Mouse (Mus musculus): Measurements from ENCODE around the gene Prrc2b. TPM values are rescaled to one million over a fixed set of nuclear protein-coding genes. Genes with fewer than 3 reads are reported as not detected.

Prrc2b gene
- polyA plus RNA-seq, 1 experiment: 20.7 TPM

DNA sequence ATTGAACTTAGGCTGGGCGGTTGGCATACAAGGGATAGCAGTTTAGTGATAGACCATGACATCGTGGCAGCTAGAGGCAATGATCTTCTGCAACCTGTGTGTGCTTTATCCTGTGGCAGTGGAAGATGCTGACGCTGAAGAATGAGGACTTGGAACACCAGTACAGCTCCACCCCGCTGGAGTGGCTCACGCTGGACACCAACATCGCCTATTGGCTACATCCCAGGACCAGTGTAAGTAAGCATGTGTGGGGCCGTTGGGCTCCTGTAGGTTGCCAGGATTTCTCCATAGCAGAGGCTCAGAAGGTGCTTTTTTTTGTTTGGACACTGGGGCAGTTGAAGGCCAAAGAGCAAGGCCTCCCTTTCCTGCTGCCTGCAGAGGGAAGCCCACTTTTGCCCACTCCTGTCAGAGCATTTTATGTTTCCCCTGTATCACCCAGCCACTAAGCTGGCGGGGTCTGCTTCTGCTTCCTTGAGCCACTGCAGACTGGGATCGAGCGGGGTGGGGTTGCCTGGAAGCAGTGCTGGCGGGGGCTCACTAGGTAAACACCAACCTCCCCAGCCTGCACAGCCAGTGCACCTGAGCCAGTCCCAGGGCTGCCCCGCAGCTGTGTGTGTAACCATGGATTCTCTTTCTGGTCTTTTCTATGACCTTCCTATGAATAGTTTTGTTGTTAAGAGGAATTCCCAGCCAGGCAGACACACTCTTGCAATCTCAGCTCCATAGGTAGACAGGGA, 101.1 kb downstream of the Prrc2b start:
- Histone ChIP-seq H3K4me1 (peaks cover 23% of the 10 kb centered on the region), H3K27me3 (replicated peaks) (no peaks in the 10 kb centered on the region), H3K36me3 (replicated peaks; ENCODE audit: low read length) (peaks cover 90% of the 10 kb centered on the region), H3K9me3 (0 out of 2 replicates have a peak, but pooled peaks cover 3% of the 10 kb centered on the region), H3K4me3 (replicated peaks) (no peak overlapping the region)
- TF ChIP-seq GATA1 (IDR thresholded peaks at IDR 0.05; ENCODE audit: borderline replicate concordance, low read length) (no peak), FLI1 (IDR thresholded peaks at IDR 0.05; ENCODE audit: low read length) (no peak)

DNA sequence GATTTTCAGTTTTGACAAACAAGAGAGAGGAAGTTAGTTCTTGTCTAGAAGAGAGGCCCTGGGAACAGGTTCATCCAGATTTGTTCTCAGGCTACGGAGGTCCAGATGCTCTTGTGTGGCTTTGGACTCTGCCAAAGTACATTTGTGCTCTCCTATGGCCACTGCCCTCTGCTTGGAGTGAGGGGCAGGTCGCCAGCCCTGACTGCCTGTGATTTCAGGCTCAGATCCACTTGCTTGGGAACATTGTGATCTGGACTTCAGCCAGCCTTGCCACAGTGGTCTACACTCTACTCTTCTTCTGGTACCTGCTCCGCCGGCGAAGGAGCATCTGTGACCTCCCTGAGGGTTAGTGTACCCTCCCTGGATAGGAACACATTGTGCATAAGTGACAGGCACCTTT, 101.8 kb downstream of the Prrc2b start:
- H3K27me3 ChIP-seq (replicated peaks): no peaks in the 10 kb centered on the region
- H3K4me1 ChIP-seq: peaks cover 17% of the 10 kb centered on the region; the same call in 1 of the 2 replicates
- no peak overlapping the region for H3K4me3 ChIP-seq (replicated peaks)
- no peak for TF ChIP-seq FLI1 (IDR thresholded peaks at IDR 0.05; ENCODE audit: low read length)
- H3K36me3 ChIP-seq (replicated peaks; ENCODE audit: low read length): peaks cover 90% of the 10 kb centered on the region
- 0 out of 2 replicates have a peak, but pooled peaks cover 3% of the 10 kb centered on the region for H3K9me3 ChIP-seq

DNA sequence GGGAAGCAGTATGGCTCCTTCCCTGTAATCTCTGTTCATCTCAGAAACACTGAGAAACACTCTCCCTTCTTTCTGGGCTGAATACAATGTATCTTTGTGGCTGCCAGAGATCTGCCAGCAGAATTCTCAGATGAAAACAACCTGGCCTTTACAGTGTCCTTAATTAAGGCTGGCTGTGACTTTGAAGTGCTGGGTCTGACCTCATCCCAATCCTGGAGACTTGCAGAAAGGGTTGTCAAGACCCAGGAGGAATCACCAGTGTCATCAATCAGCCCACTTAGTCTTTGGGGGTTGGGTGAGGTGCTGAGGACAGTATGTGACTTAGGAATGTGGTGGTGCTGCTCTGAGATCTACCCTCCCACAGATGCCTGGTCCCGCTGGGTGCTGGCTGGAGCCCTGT, 102.5 kb downstream of the Prrc2b start:
- 0 out of 2 replicates have a peak, but pooled peaks cover 3% of the 10 kb centered on the region for H3K9me3 ChIP-seq
- H3K36me3 ChIP-seq (replicated peaks; ENCODE audit: low read length): peaks cover 90% of the 10 kb centered on the region
- TF ChIP-seq GATA1 (IDR thresholded peaks at IDR 0.05; ENCODE audit: borderline replicate concordance, low read length) (no peak), FLI1 (IDR thresholded peaks at IDR 0.05; ENCODE audit: low read length) (no peak)
- peaks cover 20% of the 10 kb centered on the region for H3K4me1 ChIP-seq
- no peak overlapping the region for H3K4me3 ChIP-seq (replicated peaks)
- no peaks in the 10 kb centered on the region for H3K27me3 ChIP-seq (replicated peaks)

DNA sequence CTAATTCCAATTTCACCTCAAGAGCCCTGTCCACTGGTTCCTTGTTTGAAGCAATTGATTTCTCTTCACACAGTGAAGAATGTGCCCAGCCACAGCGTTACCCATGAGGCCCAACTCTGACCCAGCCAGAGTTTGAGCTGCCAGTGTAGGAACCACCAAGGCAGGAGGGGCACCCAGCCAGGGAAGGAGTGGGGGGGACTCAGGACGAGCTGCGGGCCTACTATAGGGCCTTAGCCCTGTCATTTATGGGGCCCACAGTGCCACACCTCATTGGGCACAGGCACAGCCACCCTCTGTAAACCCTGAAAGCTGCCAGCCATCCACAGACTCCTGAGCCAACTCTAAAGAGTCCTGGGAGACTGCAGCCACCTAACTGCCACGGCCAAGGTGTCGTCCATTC, 103.7 kb downstream of the Prrc2b start:
- Histone ChIP-seq H3K4me3 (replicated peaks) (no peak overlapping the region), H3K4me1 (peaks cover 32% of the 10 kb centered on the region), H3K27me3 (replicated peaks) (no peaks in the 10 kb centered on the region), H3K9me3 (no peaks in the 10 kb centered on the region), H3K36me3 (replicated peaks; ENCODE audit: low read length) (peaks cover 85% of the 10 kb centered on the region)
- TF ChIP-seq GATA1 (IDR thresholded peaks at IDR 0.05; ENCODE audit: borderline replicate concordance, low read length) (no peak), FLI1 (IDR thresholded peaks at IDR 0.05; ENCODE audit: low read length) (no peak)

DNA sequence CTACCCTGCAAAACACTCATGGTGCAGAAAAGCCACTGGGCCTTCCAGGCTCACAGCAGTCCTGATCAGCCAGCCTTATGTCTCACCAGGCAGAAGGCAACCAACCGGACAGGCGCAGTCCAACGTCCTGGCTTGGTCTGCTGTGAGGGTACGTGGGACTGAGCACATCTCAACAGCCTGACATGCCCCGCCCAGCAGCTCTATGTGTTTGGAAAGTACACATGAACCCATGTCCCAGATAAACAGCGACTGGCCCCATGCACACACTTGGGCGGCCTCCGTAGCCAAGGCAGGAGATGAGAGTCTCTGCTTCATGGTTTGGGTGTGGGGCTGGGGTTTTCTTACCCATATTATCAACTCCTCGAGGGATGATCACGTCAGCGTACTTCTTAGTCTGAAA, 105.4 kb downstream of the Prrc2b start:
- Histone ChIP-seq H3K9me3 (no peaks in the 10 kb centered on the region), H3K27me3 (replicated peaks) (no peaks in the 10 kb centered on the region), H3K4me1 (peaks cover 37% of the 10 kb centered on the region), H3K36me3 (replicated peaks; ENCODE audit: low read length) (peaks cover 68% of the 10 kb centered on the region), H3K4me3 (replicated peaks) (no peak overlapping the region)
- TF ChIP-seq FLI1 (IDR thresholded peaks at IDR 0.05; ENCODE audit: low read length) (no peak), GATA1 (IDR thresholded peaks at IDR 0.05; ENCODE audit: borderline replicate concordance, low read length) (no peak)

DNA sequence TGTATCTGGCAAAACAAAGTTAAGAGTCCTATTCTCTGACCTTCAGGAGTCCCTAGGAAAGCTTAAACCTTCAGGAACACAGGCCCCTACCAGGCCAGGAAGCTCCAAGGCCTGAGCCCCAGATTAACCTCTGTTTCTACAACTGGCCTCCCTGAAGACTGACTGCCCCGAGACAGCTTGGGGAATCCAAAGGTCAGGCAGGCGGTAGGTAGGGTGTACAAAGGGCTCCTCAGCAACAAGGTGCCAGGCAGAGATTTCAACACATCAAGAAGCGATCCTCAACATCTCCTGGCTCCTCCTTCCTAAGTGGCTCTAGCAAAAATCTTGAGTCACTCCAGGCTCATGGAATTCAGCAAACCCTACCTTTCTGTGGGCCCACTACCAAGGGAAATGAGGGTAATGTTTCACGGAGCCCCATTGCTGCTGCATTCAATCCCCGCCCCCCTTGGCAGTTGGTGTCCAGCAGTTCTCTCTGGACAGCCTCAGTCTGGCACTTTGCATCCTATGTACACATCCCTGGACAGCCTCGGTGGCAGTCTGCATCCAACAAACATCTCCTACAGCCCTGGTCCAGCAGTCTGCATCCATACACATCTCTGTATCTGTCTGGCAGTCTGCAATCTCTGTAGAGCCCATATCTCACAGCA, 108.1 kb downstream of the Prrc2b start:
- no peak for TF ChIP-seq FLI1 (IDR thresholded peaks at IDR 0.05; ENCODE audit: low read length)
- TF ChIP-seq GATA1 (IDR thresholded peaks at IDR 0.05; ENCODE audit: borderline replicate concordance, low read length): no peak
- H3K4me1 ChIP-seq: peaks cover 33% of the 10 kb centered on the region
- H3K9me3 ChIP-seq: no peaks in the 10 kb centered on the region
- peak overlapping the region; percentile 97 for H3K4me3 ChIP-seq (replicated peaks)
- H3K27me3 ChIP-seq (replicated peaks): no peaks in the 10 kb centered on the region
- peaks cover 41% of the 10 kb centered on the region for H3K36me3 ChIP-seq (replicated peaks; ENCODE audit: low read length)

DNA sequence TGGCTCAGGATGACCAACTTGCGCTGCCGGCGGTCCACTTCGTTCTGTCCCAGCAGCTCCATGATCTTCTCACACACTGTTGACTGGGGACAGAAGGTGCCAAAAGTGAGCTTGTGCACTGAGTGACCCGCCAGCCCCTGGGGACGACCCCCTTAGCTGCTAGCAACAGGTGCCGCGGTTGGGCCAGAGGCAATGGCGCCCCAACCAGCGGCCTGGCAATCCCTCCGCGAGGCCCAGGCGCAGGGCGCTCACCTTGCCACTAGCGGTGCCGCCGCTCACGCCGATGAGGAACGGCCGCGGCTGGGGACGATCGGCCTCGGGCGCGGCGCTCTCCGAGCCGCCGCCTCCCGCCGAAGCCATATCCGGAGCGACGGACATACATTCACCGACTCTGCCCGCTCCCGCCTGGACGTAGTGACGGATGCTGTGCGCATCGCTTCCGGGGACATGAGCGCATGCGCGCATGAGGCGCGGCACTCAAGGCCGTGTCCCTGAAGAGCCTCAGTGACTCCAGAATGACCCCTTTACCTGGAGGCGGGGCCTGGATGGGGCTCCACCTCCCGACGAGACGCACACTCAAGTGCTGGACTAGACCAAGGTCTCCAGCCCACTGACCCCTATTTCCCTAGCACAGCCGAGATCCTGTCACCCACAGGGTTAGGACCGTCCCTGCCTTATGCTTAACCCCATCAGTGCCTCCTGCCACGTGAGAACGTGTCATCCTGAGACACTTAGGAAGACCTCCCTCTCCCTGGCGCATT, 109.0 kb downstream of the Prrc2b start, which contains the start of gene Uck1:
Gene Uck1 (minus strand): TSS at position 503 of the 761 bp plus-strand sequence.
- H3K27me3 ChIP-seq (replicated peaks): no peaks in the 10 kb centered on the region

DNA sequence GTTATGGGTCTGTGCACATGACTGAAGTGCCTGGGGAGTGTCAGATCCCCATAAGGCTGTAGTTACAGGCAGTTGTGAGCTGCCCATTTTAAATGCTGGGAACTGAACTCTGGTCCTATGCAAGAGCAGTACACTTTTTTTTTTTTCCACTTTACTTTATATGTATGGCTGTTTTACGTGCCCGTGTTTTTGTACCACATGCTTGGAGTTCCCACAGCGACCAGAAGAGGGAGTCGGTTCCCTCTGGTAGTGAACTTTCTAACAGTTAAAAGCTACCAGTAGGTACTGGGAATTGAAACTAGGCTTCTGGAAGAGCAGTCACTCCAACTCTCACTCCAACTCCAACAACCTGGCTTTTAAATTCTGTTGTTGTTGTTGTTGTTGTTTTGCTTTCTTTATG, 109.8 kb downstream of the Prrc2b start:
- no peak overlapping the region for H3K4me3 ChIP-seq (replicated peaks)
- peaks cover 32% of the 10 kb centered on the region for H3K36me3 ChIP-seq (replicated peaks; ENCODE audit: low read length)
- TF ChIP-seq GATA1 (IDR thresholded peaks at IDR 0.05; ENCODE audit: borderline replicate concordance, low read length): no peak
- no peak for TF ChIP-seq FLI1 (IDR thresholded peaks at IDR 0.05; ENCODE audit: low read length)
- peaks cover 3% of the 10 kb centered on the region for H3K27me3 ChIP-seq (replicated peaks)
- peaks cover 32% of the 10 kb centered on the region for H3K4me1 ChIP-seq
- no peaks in the 10 kb centered on the region for H3K9me3 ChIP-seq

More for the DNA sequence above, 109.0 kb downstream of the Prrc2b start, which contains the start of gene Uck1:
- Histone ChIP-seq H3K4me3 (replicated peaks) (peak within 1 kb of the TSS; percentile 97), H3K36me3 (replicated peaks; ENCODE audit: low read length) (peaks cover 33% of the 10 kb centered on the region), H3K9me3 (no peaks in the 10 kb centered on the region), H3K4me1 (peaks cover 33% of the 10 kb centered on the region)
- TF ChIP-seq GATA1 (IDR thresholded peaks at IDR 0.05; ENCODE audit: borderline replicate concordance, low read length) (no peak), FLI1 (IDR thresholded peaks at IDR 0.05; ENCODE audit: low read length) (no peak)

DNA sequence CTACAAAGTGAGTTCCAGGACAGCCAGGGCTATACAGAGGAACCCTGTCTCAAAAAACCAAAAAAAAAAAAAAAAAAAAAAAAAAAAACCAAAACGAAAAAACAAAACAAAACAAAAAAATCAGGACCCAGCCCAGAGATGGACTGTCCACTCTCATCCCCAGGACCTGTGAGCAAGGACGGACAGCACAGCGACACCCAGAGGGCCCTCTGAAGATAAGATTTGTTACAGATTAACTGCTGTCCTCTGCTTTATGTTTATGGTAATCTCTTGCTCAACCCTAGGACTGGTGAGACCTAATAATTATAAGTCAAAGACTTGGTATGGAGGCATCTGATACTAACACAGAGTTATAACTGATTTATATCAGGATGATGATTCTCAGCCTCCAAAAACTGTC, 124.9 kb downstream of the Prrc2b start:
- H3K9me3 ChIP-seq: no peaks in the 10 kb centered on the region
- H3K4me3 ChIP-seq (replicated peaks): no peak overlapping the region
- peaks cover 31% of the 10 kb centered on the region for H3K4me1 ChIP-seq
- no peak for TF ChIP-seq GATA1 (IDR thresholded peaks at IDR 0.05; ENCODE audit: borderline replicate concordance, low read length)
- TF ChIP-seq FLI1 (IDR thresholded peaks at IDR 0.05; ENCODE audit: low read length): no peak
- H3K36me3 ChIP-seq (replicated peaks; ENCODE audit: low read length): peaks cover 40% of the 10 kb centered on the region
- peaks cover 9% of the 10 kb centered on the region for H3K27me3 ChIP-seq (replicated peaks)

Measured in megakaryocyte, embryonic 14.5 days (primary cell).